Mouse (Mus musculus) lung, embryonic 15.5 days (tissue): ENCODE data around the gene Grb10. TPM values are rescaled to one million over a fixed set of nuclear protein-coding genes. Genes with fewer than 3 reads are reported as not detected.

Experiments
- ATAC-seq: fragments of 200-750 bp; cut with Nextera tagmentation; 2 replicates; pipeline ENCODE4 v1.8.0; 2017; ENCODE audit warnings: moderate number of reproducible peaks, borderline replicate concordance; ENCODE audit not compliant: low FRiP score, low TSS enrichment; ENCODE audit errors: extremely low read depth
- H3K27ac ChIP-seq: fragments of 300-500 bp; sonication (generic); 2 replicates; pipeline ENCODE4 v1.5.1; 2015; ENCODE audit warnings: moderate library complexity, mild to moderate bottlenecking, inconsistent platforms
- H3K27me3 ChIP-seq: fragments of 300-500 bp; sonication (generic); 2 replicates; pipeline ENCODE4 v1.6.1; 2015; ENCODE audit warnings: inconsistent platforms
- H3K36me3 ChIP-seq: fragments of 300-500 bp; sonication (generic); 2 replicates; pipeline ENCODE4 v1.6.1; 2015; ENCODE audit warnings: inconsistent platforms
- H3K4me1 ChIP-seq: fragments of 300-500 bp; sonication (generic); 2 replicates; pipeline ENCODE4 v1.6.1; 2015; ENCODE audit warnings: inconsistent platforms
- H3K4me2 ChIP-seq: fragments of 300-500 bp; sonication (generic); 2 replicates; pipeline ENCODE4 v1.6.1; 2015; ENCODE audit warnings: inconsistent platforms, mild to moderate bottlenecking, moderate library complexity
- H3K4me3 ChIP-seq: fragments of 300-500 bp; sonication (generic); 2 replicates; pipeline ENCODE4 v1.5.1; 2015; ENCODE audit warnings: mild to moderate bottlenecking, inconsistent platforms
- H3K9ac ChIP-seq: fragments of 300-500 bp; sonication (generic); 2 replicates; pipeline ENCODE4 v1.6.1; 2015; ENCODE audit warnings: inconsistent platforms
- H3K9me3 ChIP-seq: fragments of 300-500 bp; sonication (generic); 2 replicates; pipeline ENCODE4 v1.6.1; 2016; ENCODE audit warnings: inconsistent platforms
- WGBS: fragments of 180-500 bp; shearing (Covaris S2); methylation state at CpG from one replicate; pipeline ENCODE4 v1.1.7; 2015; 5-methylcytosine and 5-hydroxymethylcytosine counted together
- polyA plus RNA-seq: library from polyadenylated mRNA; unstranded; fragments of >200 nt; fragmentation: Nextera tagmentation; extraction: Ambion mirVana; gene quantifications from 2 replicates; pipeline ENCODE4 v1.2.1, GENCODE M21; 2015

Gene Grb10
- polyA plus RNA-seq, 1 experiment from 2014 or later, result 600 TPM

- H3K4me2 ChIP-seq, result no peak overlapping the region
- WGBS, result 74% methylated on average over 4 of the region's 4 CpGs
Observed at GRCm38 (mm10) chr11:11989850-11990249, 48.6 kb downstream of the Grb10 start.

DNA sequence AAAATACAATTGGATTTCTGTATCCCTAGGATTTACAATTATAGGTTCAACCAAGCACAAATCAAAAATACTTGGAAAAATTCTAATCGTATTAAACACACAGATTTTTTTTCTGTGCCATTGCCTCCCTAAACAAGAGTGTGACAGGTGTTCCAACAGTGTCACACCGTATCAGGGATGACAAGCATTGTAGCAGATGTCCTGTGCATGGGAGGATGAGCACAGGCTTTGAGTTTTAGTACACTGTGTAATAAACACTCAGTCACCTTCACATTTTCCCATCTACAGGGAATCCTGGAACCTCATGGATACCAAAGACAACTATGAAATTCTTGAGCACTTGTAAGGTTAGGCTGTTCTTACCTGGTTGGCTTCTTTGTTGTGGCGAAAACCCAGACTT lies 51.2 kb downstream of the Grb10 start:
- no peak overlapping the region for H3K9ac ChIP-seq
- H3K4me1 ChIP-seq, result peaks cover 7% of the 10 kb centered on the region; the same call in 1 of the 2 replicates
- no peaks in the 10 kb centered on the region for H3K9me3 ChIP-seq
- no peak overlapping the region for H3K4me2 ChIP-seq
- no peak for ATAC-seq
- no peak overlapping the region for H3K4me3 ChIP-seq
- H3K36me3 ChIP-seq, result no peaks in the 10 kb centered on the region; the same call in 1 of the 2 replicates
- H3K27me3 ChIP-seq, result no peaks in the 10 kb centered on the region
- H3K27ac ChIP-seq, result no peak overlapping the region
- 89% methylated on average over 3 of the region's 3 CpGs for WGBS

More at GRCm38 (mm10) chr11:11989850-11990249, 48.6 kb downstream of the Grb10 start:
- Histone ChIP-seq H3K36me3 (no peaks in the 10 kb centered on the region), H3K27me3 (no peaks in the 10 kb centered on the region), H3K4me3 (no peak overlapping the region), H3K27ac (no peak overlapping the region), H3K9me3 (no peaks in the 10 kb centered on the region), H3K4me1 (peaks cover 4% of the 10 kb centered on the region; the same call in 1 of the 2 replicates), H3K9ac (no peak overlapping the region)
- no peak for ATAC-seq

DNA sequence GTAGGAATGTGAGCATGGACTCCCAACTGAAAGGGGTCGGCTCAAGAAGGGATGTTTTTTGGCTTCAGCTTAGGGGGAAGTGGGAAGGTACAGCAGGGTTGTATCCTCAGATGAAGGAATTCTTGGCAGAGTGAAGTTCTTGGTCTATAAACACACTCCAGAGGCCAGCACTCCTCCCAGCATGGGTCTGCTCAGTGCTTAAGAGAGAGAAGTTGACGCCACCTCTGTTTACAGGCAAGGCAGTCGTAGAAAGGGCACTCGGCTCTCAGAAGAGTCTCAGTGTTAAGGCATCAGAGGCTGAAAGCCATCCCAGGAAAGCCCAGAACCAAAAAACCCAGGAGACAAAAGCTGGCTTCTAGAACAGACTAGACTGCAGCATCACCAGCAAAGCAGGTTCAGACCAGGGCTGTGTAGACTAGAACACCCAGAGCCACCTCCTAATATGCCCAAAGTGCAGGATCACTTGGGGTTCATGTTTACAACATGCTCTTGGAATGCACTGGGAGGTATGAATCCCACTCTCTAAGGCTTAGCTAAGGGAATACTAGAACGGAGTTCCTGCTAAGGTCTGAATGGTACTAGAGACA lies 59.8 kb downstream of the Grb10 start:
- WGBS, result 37% methylated on average over 5 of the region's 5 CpGs
- Histone ChIP-seq H3K9me3 (no peaks in the 10 kb centered on the region), H3K9ac (no peak overlapping the region), H3K36me3 (peaks cover 4% of the 10 kb centered on the region; the same call in 1 of the 2 replicates), H3K4me3 (no peak overlapping the region), H3K4me2 (no peak overlapping the region), H3K27me3 (no peaks in the 10 kb centered on the region; the same call in 1 of the 2 replicates), H3K27ac (peak overlapping the region; percentile 20; the same call in 1 of the 2 replicates), H3K4me1 (peaks cover 13% of the 10 kb centered on the region)
- 0 out of 2 replicates have a peak, but pooled peaks have one; percentile 27 for ATAC-seq

GRCm38 (mm10) chr11:11974591-11975255 lies 63.8 kb downstream of the Grb10 start:
- H3K36me3 ChIP-seq, result peaks cover 28% of the 10 kb centered on the region
- WGBS, result 43% methylated on average over 10 of the region's 10 CpGs
- H3K4me1 ChIP-seq, result peaks cover 10% of the 10 kb centered on the region
- H3K27me3 ChIP-seq, result no peaks in the 10 kb centered on the region; the same call in 1 of the 2 replicates
- H3K9me3 ChIP-seq, result 0 out of 2 replicates have a peak, but pooled peaks cover 3% of the 10 kb centered on the region
- no peak overlapping the region for H3K9ac ChIP-seq
- no peak overlapping the region for H3K4me2 ChIP-seq
- H3K27ac ChIP-seq, result no peak overlapping the region
- ATAC-seq, result peak; percentile 47; the same call in 1 of the 2 replicates
- no peak overlapping the region for H3K4me3 ChIP-seq

GRCm38 (mm10) chr11:11973366-11974014 lies 65.0 kb downstream of the Grb10 start:
- Histone ChIP-seq H3K27ac (0 out of 2 replicates have a peak overlapping the region, but pooled peaks have one; percentile 45), H3K4me3 (no peak overlapping the region), H3K9me3 (0 out of 2 replicates have a peak, but pooled peaks cover 3% of the 10 kb centered on the region), H3K4me1 (peaks cover 14% of the 10 kb centered on the region), H3K9ac (no peak overlapping the region), H3K27me3 (no peaks in the 10 kb centered on the region; the same call in 1 of the 2 replicates), H3K36me3 (peaks cover 40% of the 10 kb centered on the region), H3K4me2 (no peak overlapping the region)
- peak; percentile 82 for ATAC-seq
- WGBS, result 49% methylated on average over 8 of the region's 8 CpGs

DNA sequence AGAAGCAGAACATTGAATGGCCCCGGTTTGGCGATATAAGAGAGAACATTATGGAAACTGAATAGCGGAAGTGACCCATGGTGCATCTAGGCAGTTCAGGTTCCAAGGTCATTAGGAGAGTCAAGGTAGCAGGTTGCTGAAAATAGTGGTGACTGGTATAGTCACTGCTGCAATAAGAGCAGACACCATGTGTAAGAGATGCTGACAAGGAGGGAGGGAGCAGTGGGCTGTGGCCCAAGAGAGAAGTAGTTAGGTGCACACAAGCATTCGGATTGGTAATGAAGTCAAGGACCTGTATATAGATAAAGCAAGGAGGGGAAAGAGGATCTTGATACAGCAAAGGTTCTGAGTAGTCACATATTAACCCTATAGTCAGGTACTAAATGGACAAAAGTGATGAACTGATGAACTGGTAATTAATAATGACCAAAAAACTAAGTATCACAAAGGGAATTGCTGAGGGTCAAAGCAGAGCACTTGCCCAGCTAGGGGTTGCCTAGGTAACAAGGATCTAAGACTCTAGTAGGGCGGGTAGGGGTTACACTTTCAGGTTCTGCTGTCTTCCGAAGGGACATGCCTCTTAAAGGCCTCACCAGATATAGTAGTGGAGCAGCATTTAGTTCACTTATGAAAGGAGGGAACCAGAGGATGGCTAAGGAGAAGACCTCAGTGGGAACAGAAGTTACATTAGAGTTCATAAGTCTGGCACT lies 65.9 kb downstream of the Grb10 start:
- Histone ChIP-seq H3K4me3 (no peak overlapping the region), H3K4me1 (peaks cover 16% of the 10 kb centered on the region), H3K36me3 (peaks cover 45% of the 10 kb centered on the region), H3K9ac (no peak overlapping the region), H3K27me3 (no peaks in the 10 kb centered on the region; the same call in 1 of the 2 replicates), H3K9me3 (0 out of 2 replicates have a peak, but pooled peaks cover 3% of the 10 kb centered on the region), H3K27ac (no peak overlapping the region; the same call in 1 of the 2 replicates), H3K4me2 (no peak overlapping the region)
- 84% methylated on average over 6 of the region's 6 CpGs for WGBS
- 0 out of 2 replicates have a peak, but pooled peaks have one; percentile 16 for ATAC-seq

DNA sequence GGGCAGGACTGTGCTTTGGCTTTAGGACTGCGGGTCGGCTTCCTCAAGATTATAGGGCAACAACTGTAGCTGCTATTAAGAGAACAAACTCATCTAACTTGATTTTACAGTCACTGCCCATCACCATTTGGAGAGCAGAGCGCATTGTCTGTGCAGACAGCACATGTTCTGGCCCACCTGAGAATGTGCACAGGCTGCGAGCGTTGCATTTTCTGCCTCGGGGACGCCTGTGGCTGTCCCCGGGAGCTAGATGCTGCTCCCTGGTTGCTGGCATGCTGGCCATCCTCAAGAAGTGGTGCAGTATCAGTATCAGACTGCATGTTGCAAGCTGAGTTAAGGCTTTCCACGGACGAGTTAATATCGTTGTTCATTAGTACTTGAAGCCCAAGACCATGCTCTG lies 68.2 kb downstream of the Grb10 start:
- Histone ChIP-seq H3K27ac (no peak overlapping the region), H3K4me3 (no peak overlapping the region), H3K4me1 (peaks cover 24% of the 10 kb centered on the region), H3K9ac (no peak overlapping the region), H3K27me3 (no peaks in the 10 kb centered on the region; the same call in 1 of the 2 replicates), H3K4me2 (no peak overlapping the region), H3K36me3 (peaks cover 63% of the 10 kb centered on the region), H3K9me3 (0 out of 2 replicates have a peak, but pooled peaks cover 3% of the 10 kb centered on the region)
- WGBS, result 87% methylated on average over 11 of the region's 11 CpGs
- ATAC-seq, result no peak

GRCm38 (mm10) chr11:11968830-11969229 lies 69.7 kb downstream of the Grb10 start:
- Histone ChIP-seq H3K27ac (peak overlapping the region; percentile 68), H3K9me3 (0 out of 2 replicates have a peak, but pooled peaks cover 3% of the 10 kb centered on the region), H3K27me3 (no peaks in the 10 kb centered on the region), H3K36me3 (peaks cover 68% of the 10 kb centered on the region), H3K9ac (no peak overlapping the region), H3K4me2 (no peak overlapping the region), H3K4me1 (peaks cover 26% of the 10 kb centered on the region), H3K4me3 (no peak overlapping the region)
- 36% methylated on average over 6 of the region's 6 CpGs for WGBS
- ATAC-seq, result peak; percentile 61; the same call in 1 of the 2 replicates

- H3K4me2 ChIP-seq, result no peak overlapping the region
- 0 out of 2 replicates have a peak, but pooled peaks cover 3% of the 10 kb centered on the region for H3K9me3 ChIP-seq
- no peak overlapping the region for H3K4me3 ChIP-seq
- no peak overlapping the region for H3K9ac ChIP-seq
- H3K27me3 ChIP-seq, result no peaks in the 10 kb centered on the region
- ATAC-seq, result no peak
- WGBS, result 80% methylated on average over 8 of the region's 8 CpGs
- peaks cover 68% of the 10 kb centered on the region for H3K36me3 ChIP-seq
- peaks cover 38% of the 10 kb centered on the region for H3K4me1 ChIP-seq
- no peak overlapping the region for H3K27ac ChIP-seq
Observed at GRCm38 (mm10) chr11:11967519-11967918, 71.0 kb downstream of the Grb10 start.

DNA sequence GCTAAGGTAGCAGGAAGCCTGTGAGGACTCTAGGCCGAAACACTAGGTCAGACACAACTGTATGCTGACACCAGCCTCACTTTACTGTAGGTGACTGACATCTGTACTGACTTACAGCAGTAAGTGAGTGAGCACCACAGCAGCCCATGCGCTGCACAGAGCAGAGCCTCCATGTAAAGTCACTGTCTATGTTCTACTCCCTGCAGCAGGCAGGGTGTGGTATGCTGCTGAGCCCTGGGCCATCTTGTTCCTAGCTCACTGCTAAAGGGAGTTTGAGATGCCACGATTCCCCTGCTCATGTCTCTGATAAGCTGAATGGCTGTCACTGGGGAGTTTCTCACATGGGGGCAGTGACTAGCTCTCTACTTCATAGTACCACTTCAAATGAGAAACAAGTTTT lies 72.3 kb downstream of the Grb10 start:
- H3K36me3 ChIP-seq, result peaks cover 55% of the 10 kb centered on the region
- peak overlapping the region; percentile 48 for H3K27ac ChIP-seq
- WGBS, result 66% methylated on average over 3 of the region's 3 CpGs
- no peak overlapping the region for H3K4me3 ChIP-seq
- H3K4me1 ChIP-seq, result peaks cover 51% of the 10 kb centered on the region
- H3K9me3 ChIP-seq, result 0 out of 2 replicates have a peak, but pooled peaks cover 1% of the 10 kb centered on the region
- H3K4me2 ChIP-seq, result no peak overlapping the region
- ATAC-seq, result no peak
- H3K27me3 ChIP-seq, result no peaks in the 10 kb centered on the region
- H3K9ac ChIP-seq, result no peak overlapping the region

GRCm38 (mm10) chr11:11965501-11966125 lies 72.9 kb downstream of the Grb10 start:
- 53% methylated on average over 12 of the region's 12 CpGs for WGBS
- H3K27ac ChIP-seq, result peak overlapping the region; percentile 48
- H3K4me3 ChIP-seq, result no peak overlapping the region
- H3K27me3 ChIP-seq, result no peaks in the 10 kb centered on the region
- H3K9ac ChIP-seq, result no peak overlapping the region
- peaks cover 50% of the 10 kb centered on the region for H3K36me3 ChIP-seq
- no peak for ATAC-seq
- H3K9me3 ChIP-seq, result no peaks in the 10 kb centered on the region
- H3K4me1 ChIP-seq, result peaks cover 56% of the 10 kb centered on the region
- H3K4me2 ChIP-seq, result no peak overlapping the region
